Mouse (Mus musculus) inflammation-experienced regulatory T-cells (primary cell): ENCODE measurements around the gene Slc39a7. TPM values are rescaled to one million over a fixed set of nuclear protein-coding genes. Genes with fewer than 3 reads are reported as not detected.

Source experiments
- polyA plus RNA-seq, 2 experiments: library from polyadenylated mRNA; unstranded; fragments of 100-300 nt; shearing (Covaris generic); gene quantifications; one replicate each; pipeline ENCODE4 v1.2.1; 2017

Gene Slc39a7
- polyA plus RNA-seq, result 100 to 1,000 TPM in 1 of 2 experiments, 10 to 100 TPM in 1; 96.5 to 149 TPM

GRCm38 (mm10) chr17:34031465-34032173, at the start of gene Slc39a7, which contains the start of gene Rxrb:
Gene Slc39a7, minus strand, starts transcription at chr17:34031682.
Gene Rxrb, plus strand, starts transcription at chr17:34031812.

DNA sequence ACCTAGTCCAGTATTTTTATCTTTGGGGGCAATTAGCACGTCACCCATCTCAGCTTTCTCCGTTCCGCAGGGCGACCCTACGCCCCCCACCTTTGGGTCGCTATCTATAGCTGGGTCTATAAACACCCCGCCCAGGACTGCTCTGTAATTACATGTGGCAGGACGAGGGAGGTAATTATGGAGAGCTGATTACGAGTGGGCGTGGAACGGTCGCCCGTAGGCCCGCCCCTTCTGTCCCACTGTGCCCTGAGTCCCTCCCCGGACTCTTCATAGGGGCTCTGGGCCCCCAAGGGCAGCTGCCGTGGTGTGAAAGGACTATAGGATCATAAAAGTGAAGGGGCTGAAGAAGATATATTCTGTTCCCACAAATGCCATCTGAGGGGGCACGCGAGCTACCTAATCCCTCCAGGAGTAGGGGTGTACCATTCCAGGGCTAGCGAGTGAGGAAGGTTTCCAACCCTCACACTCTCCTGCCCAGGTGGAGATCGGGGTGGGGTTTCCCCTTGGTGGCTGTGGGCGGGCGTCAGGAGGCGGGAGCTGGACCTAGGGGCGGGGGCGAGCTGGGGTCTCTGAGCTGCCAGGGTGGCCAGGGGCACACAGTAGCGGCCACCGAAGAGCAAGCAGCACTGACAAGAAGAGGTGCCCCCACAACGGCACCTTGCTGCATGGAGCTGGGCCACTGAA, 7.5 kb upstream of the Slc39a7 start, which contains the start of gene Col11a2:
Col11a2 (plus strand) TSS at position 560 of the 684 bp plus-strand sequence.

DNA sequence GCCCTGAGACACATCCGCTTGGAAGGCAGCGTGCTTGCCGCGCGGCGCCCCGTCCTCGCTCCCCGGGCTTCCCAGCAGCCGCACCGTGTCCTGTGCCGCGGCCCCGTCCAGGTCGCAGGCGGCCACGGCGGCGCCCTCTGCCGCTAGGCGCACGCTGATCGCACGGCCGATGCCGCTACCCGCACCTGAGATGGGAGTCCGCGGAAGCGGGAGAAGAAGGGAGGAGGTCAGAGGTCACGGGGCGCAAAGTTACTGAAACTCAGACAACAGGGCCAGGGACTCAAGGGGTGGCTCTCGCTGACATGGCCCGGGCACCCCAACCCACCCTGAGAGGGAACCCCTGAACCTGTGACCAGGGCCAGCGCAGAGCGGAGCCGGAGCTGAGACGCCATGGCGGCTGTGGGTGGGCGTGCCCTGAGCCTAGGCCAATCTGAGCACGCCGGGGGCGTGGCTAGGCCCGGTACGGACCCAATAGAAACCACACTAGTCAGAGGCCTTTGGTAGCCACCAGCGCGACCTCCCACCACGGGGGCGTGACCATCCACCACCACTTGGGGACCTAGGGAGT, 3.7 kb downstream of the Slc39a7 start, which contains the start of gene H2-Ke6:
H2-Ke6 (minus strand) TSS at position 405 of the 568 bp plus-strand sequence.

GRCm38 (mm10) chr17:34024317-34024821, 7.1 kb downstream of the Slc39a7 start, which contains the start of gene Ring1:
Gene Ring1, minus strand, starts transcription at chr17:34024680.

GRCm38 (mm10) chr17:34000150-34000537, 31.3 kb downstream of the Slc39a7 start, which contains the start of gene H2-K1:
Gene H2-K1, minus strand, starts transcription at chr17:34000347.

Other genes starting within 250 kb of the Slc39a7 start
- gene Angptl4, start 249.9 kb downstream of the Slc39a7 start, polyA plus RNA-seq, result 1 to 10 TPM; 3.2 to 7.7 TPM
- 10 to 100 TPM in 1 of 2 experiments, 1 to 10 TPM in 1; 6.9 to 16.4 TPM for gene Kank3, start 221.2 kb downstream of the Slc39a7 start, polyA plus RNA-seq
- gene Rps28, start 207.1 kb downstream of the Slc39a7 start, polyA plus RNA-seq, result 100 to 1,000 TPM; 768 to 791 TPM
- 100 to 1,000 TPM; 295 to 298 TPM for gene Ndufa7, start 207.1 kb downstream of the Slc39a7 start, polyA plus RNA-seq
- 10 to 100 TPM; 12.7 to 26.5 TPM for gene Cd320, start 188.6 kb downstream of the Slc39a7 start, polyA plus RNA-seq
- gene Gm7029, start 157.8 kb downstream of the Slc39a7 start, polyA plus RNA-seq, result not detected
- gene Kifc1, start 141.0 kb downstream of the Slc39a7 start, polyA plus RNA-seq, result 1 to 10 TPM; 5.4 to 5.9 TPM
- 1 to 10 TPM; 2.7 to 8.0 TPM for gene Platr17, start 126.5 kb downstream of the Slc39a7 start, polyA plus RNA-seq
- 100 to 1,000 TPM in 1 of 2 experiments, 10 to 100 TPM in 1; 88.4 to 128 TPM for gene Daxx, start 122.3 kb downstream of the Slc39a7 start, polyA plus RNA-seq
- 100 to 1,000 TPM; 609 to 631 TPM for gene Tapbp, start 115.8 kb downstream of the Slc39a7 start, polyA plus RNA-seq
- gene Zbtb22, start 115.8 kb downstream of the Slc39a7 start, polyA plus RNA-seq, result 10 to 100 TPM; 19.7 to 30.0 TPM
- 100 to 1,000 TPM; 129 to 170 TPM for gene Rgl2, start 102.1 kb downstream of the Slc39a7 start, polyA plus RNA-seq
- gene Pfdn6, start 91.3 kb downstream of the Slc39a7 start, polyA plus RNA-seq, result 100 to 1,000 TPM; 132 to 142 TPM
- 10 to 100 TPM; 59.2 to 75.0 TPM for gene Wdr46, start 91.0 kb downstream of the Slc39a7 start, polyA plus RNA-seq
- 10 to 100 TPM; 21.9 to 44.0 TPM for gene B3galt4, start 80.2 kb downstream of the Slc39a7 start, polyA plus RNA-seq
- gene Vps52, start 75.9 kb downstream of the Slc39a7 start, polyA plus RNA-seq, result 10 to 100 TPM; 69.7 to 81.8 TPM
- gene Rps18, start 75.7 kb downstream of the Slc39a7 start, polyA plus RNA-seq, result 1,000 to 10,000 TPM; 1,990 to 2,168 TPM
- gene H2-K1, start 31.3 kb downstream of the Slc39a7 start, polyA plus RNA-seq, result over 10,000 TPM; 12,130 to 12,778 TPM
- gene Ring1, start 7.0 kb downstream of the Slc39a7 start, polyA plus RNA-seq, result 10 to 100 TPM; 35.6 to 38.2 TPM
- 100 to 1,000 TPM; 289 to 375 TPM for gene H2-Ke6, start 3.6 kb downstream of the Slc39a7 start, polyA plus RNA-seq
- 10 to 100 TPM; 66.1 to 98.3 TPM for gene Rxrb, start 130 bp upstream of the Slc39a7 start, polyA plus RNA-seq
- gene Col11a2, start 7.8 kb upstream of the Slc39a7 start, polyA plus RNA-seq, result 1 to 10 TPM in 1 of 2 experiments, under 1 TPM in 1; 0.72 to 3.2 TPM
- 10 to 100 TPM; 31.7 to 45.1 TPM for gene H2-Oa, start 60.7 kb upstream of the Slc39a7 start, polyA plus RNA-seq
- gene H2-DMa, start 87.9 kb upstream of the Slc39a7 start, polyA plus RNA-seq, result 100 to 1,000 TPM in 1 of 2 experiments, 10 to 100 TPM in 1; 99.4 to 105 TPM
- 100 to 1,000 TPM; 199 to 255 TPM for gene Brd2, start 91.0 kb upstream of the Slc39a7 start, polyA plus RNA-seq
- 10 to 100 TPM; 11.6 to 22.4 TPM for gene H2-DMb2, start 111.6 kb upstream of the Slc39a7 start, polyA plus RNA-seq
- gene H2-DMb1, start 121.4 kb upstream of the Slc39a7 start, polyA plus RNA-seq, result 10 to 100 TPM in 1 of 2 experiments, 1 to 10 TPM in 1; 2.8 to 12.1 TPM
- 100 to 1,000 TPM; 379 to 418 TPM for gene Tap1, start 155.9 kb upstream of the Slc39a7 start, polyA plus RNA-seq
- 100 to 1,000 TPM; 443 to 527 TPM for gene Psmb9, start 156.1 kb upstream of the Slc39a7 start, polyA plus RNA-seq
- 1,000 to 10,000 TPM; 1,068 to 1,232 TPM for gene Psmb8, start 166.0 kb upstream of the Slc39a7 start, polyA plus RNA-seq
- gene Tap2, start 171.8 kb upstream of the Slc39a7 start, polyA plus RNA-seq, result 100 to 1,000 TPM; 330 to 339 TPM
- gene H2-Ob, start 207.2 kb upstream of the Slc39a7 start, polyA plus RNA-seq, result 10 to 100 TPM; 69.7 to 70.8 TPM
- 100 to 1,000 TPM in 1 of 2 experiments, 10 to 100 TPM in 1; 49.6 to 150 TPM for gene H2-Ab1, start 226.0 kb upstream of the Slc39a7 start, polyA plus RNA-seq